Mouse (Mus musculus) CD8-positive naive resting alpha-beta T cell, adult 2 months (primary cell): ENCODE data around the gene Gm7534.

Experiments used
- DNase-seq, 2 experiments: peaks; one replicate each; pipeline ENCODE4 v3.0.0; 2022; ENCODE audit warnings: low read depth in 2 of 2, low spot score in 2 of 2

Gene Gm7534

GRCm38 (mm10) chr4:134203340-134203896 is 614 bp upstream of the Gm7534 start:
- DNase-seq = no peak

- no peak for DNase-seq
These were observed 3.4 kb downstream of the Gm7534 start for GRCm38 (mm10) chr4:134199371-134199770.

GRCm38 (mm10) chr4:134186268-134186667 is 16.5 kb downstream of the Gm7534 start:
- no peak for DNase-seq

GRCm38 (mm10) chr4:134185569-134185968 is 17.2 kb downstream of the Gm7534 start:
- no peak for DNase-seq

- DNase-seq = no peak
These were observed 19.1 kb downstream of the Gm7534 start for GRCm38 (mm10) chr4:134183711-134184110.

GRCm38 (mm10) chr4:134181825-134182224 is 21.0 kb downstream of the Gm7534 start:
- DNase-seq = no peak

- no peak for DNase-seq
These were observed 21.7 kb downstream of the Gm7534 start for GRCm38 (mm10) chr4:134181112-134181511.

GRCm38 (mm10) chr4:134172391-134172790 is 30.4 kb downstream of the Gm7534 start:
- DNase-seq = no peak

GRCm38 (mm10) chr4:134166906-134167305 is 35.9 kb downstream of the Gm7534 start:
- no peak for DNase-seq

GRCm38 (mm10) chr4:134165548-134166465 is 37.0 kb downstream of the Gm7534 start:
- DNase-seq = no peak

GRCm38 (mm10) chr4:134165024-134165423 is 37.8 kb downstream of the Gm7534 start:
- no peak for DNase-seq

GRCm38 (mm10) chr4:134164591-134164990 is 38.2 kb downstream of the Gm7534 start:
- DNase-seq = no peak

GRCm38 (mm10) chr4:134160071-134160470 is 42.7 kb downstream of the Gm7534 start:
- DNase-seq = peak; percentile 8 to 48

GRCm38 (mm10) chr4:134158774-134159173 is 44.0 kb downstream of the Gm7534 start:
- DNase-seq = no peak

- no peak for DNase-seq
These were observed 45.2 kb downstream of the Gm7534 start for GRCm38 (mm10) chr4:134157558-134157957.

GRCm38 (mm10) chr4:134156744-134157143 is 46.1 kb downstream of the Gm7534 start:
- DNase-seq = no peak

GRCm38 (mm10) chr4:134155961-134156465 is 46.8 kb downstream of the Gm7534 start:
- no peak for DNase-seq

- DNase-seq = no peak
These were observed 47.3 kb downstream of the Gm7534 start for GRCm38 (mm10) chr4:134155531-134155930.

GRCm38 (mm10) chr4:134154354-134154753 is 48.5 kb downstream of the Gm7534 start:
- DNase-seq = no peak

- no peak for DNase-seq
These were observed 49.1 kb downstream of the Gm7534 start for GRCm38 (mm10) chr4:134153656-134154055.

- DNase-seq = no peak
These were observed 50.7 kb downstream of the Gm7534 start for GRCm38 (mm10) chr4:134152112-134152511.

GRCm38 (mm10) chr4:134149389-134149788 is 53.4 kb downstream of the Gm7534 start:
- DNase-seq = no peak
